16 mouse cellular contexts compared by ENCODE assay signal in genomic region chr4:136892371-136892770, GRCm38 (mm10). TPM values are rescaled to one million over a fixed set of nuclear protein-coding genes. Genes with fewer than 3 reads are reported as not detected.
DNase-seq lines count a peak whose midpoint lies in the region; ATAC-seq and TF ChIP-seq lines count a peak whose summit lies in the region.
"Had no signal": no experiment of that assay in that cellular context is flagged by ENCODE, and none has a peak within 500 bp of the region (broad histone marks: within the 10 kb centered on the region; RNA-seq: fewer than 3 reads in every experiment).

No protein-coding gene starts in this region.

- TF ChIP-seq POLR2A in bone marrow macrophage, adult 2 months (IDR thresholded peaks at IDR 0.05; ENCODE audit: borderline replicate concordance, low read depth, low read length): no peak
- TF ChIP-seq POLR2A in cortical plate, adult 2 months (IDR thresholded peaks at IDR 0.05; ENCODE audit: extremely low read depth, insufficient read depth, low read length): no peak

- no peak for TF ChIP-seq CTCF in bone marrow macrophage, adult 2 months (IDR thresholded peaks at IDR 0.05; ENCODE audit: low read depth, low read length)
- TF ChIP-seq CTCF in cortical plate, adult 2 months (IDR thresholded peaks at IDR 0.05; ENCODE audit: extremely low read depth, insufficient read depth, low read length): no peak

- DNase-seq in hindbrain, embryonic 11.5 days (ENCODE audit: low spot score): no peak
- no peak for DNase-seq in liver, embryonic 13.5 days
- DNase-seq in liver: no peak
- no peak for DNase-seq in embryo, embryonic 11 days
- DNase-seq: cerebellum, adult 9-10 months; layer of hippocampus, postnatal 36 days; right cerebral cortex, adult 18-20 months had no signal

- H3K4me1 ChIP-seq in hindbrain, embryonic 12.5 days: peaks cover 11% of the 10 kb centered on the region
- no peaks in the 10 kb centered on the region for H3K4me1 ChIP-seq in hindbrain, embryonic 11.5 days (replicated peaks; ENCODE audit: control insufficient read depth, insufficient read depth, low read length)
- no peaks in the 10 kb centered on the region for H3K4me1 ChIP-seq in liver, embryonic 13.5 days (replicated peaks)
- peaks cover 69% of the 10 kb centered on the region for H3K4me1 ChIP-seq in bone marrow macrophage, adult 2 months (ENCODE audit: control insufficient read depth, insufficient read depth, low read length)
- no peaks in the 10 kb centered on the region for H3K4me1 ChIP-seq in cortical plate, adult 2 months (ENCODE audit: control insufficient read depth, insufficient read depth, low read length)

- no peak overlapping the region for H3K4me3 ChIP-seq in hindbrain, embryonic 12.5 days
- H3K4me3 ChIP-seq in hindbrain, embryonic 11.5 days (ENCODE audit: low read depth, low read length): no peak overlapping the region
- no peak overlapping the region for H3K4me3 ChIP-seq in liver, embryonic 13.5 days (replicated peaks)
- H3K4me3 ChIP-seq in bone marrow macrophage, adult 2 months (ENCODE audit: insufficient read depth, low read length): peak overlapping the region; percentile 72
- H3K4me3 ChIP-seq in cortical plate, adult 2 months (ENCODE audit: insufficient read depth, low read length): peak overlapping the region; percentile 9; the same call in 1 of the 2 replicates
- H3K4me3 ChIP-seq: embryonic facial prominence, embryonic 15.5 days; limb, embryonic 15.5 days; midbrain, embryonic 13.5 days; neural tube, embryonic 13.5 days had no signal

- peak overlapping the region; percentile 9; the same call in 1 of the 2 replicates for H3K9ac ChIP-seq in hindbrain, embryonic 12.5 days
- no peak overlapping the region for H3K9ac ChIP-seq in hindbrain, embryonic 11.5 days (ENCODE audit: low read depth, low read length)
- H3K9ac ChIP-seq in liver, embryonic 13.5 days: 0 out of 2 replicates have a peak overlapping the region, but pooled peaks have one; percentile 6
- H3K9ac ChIP-seq: embryonic facial prominence, embryonic 15.5 days; limb, embryonic 15.5 days; midbrain, embryonic 13.5 days; neural tube, embryonic 13.5 days had no signal

- H3K4me2 ChIP-seq in hindbrain, embryonic 12.5 days (replicated peaks): no peak overlapping the region
- H3K4me2 ChIP-seq in hindbrain, embryonic 11.5 days (replicated peaks; ENCODE audit: low read depth, low read length): no peak overlapping the region
- no peak overlapping the region for H3K4me2 ChIP-seq in liver, embryonic 13.5 days
- H3K4me2 ChIP-seq: embryonic facial prominence, embryonic 15.5 days; limb, embryonic 15.5 days; midbrain, embryonic 13.5 days; neural tube, embryonic 13.5 days had no signal

- H3K27me3 ChIP-seq in hindbrain, embryonic 12.5 days: peaks cover 64% of the 10 kb centered on the region
- H3K27me3 ChIP-seq in hindbrain, embryonic 11.5 days (ENCODE audit: control insufficient read depth, insufficient read depth, low read length): peaks cover 23% of the 10 kb centered on the region
- H3K27me3 ChIP-seq in liver, embryonic 13.5 days: peaks cover 30% of the 10 kb centered on the region

- H3K36me3 ChIP-seq in hindbrain, embryonic 12.5 days: no peaks in the 10 kb centered on the region
- no peaks in the 10 kb centered on the region for H3K36me3 ChIP-seq in hindbrain, embryonic 11.5 days (ENCODE audit: control insufficient read depth, insufficient read depth, low read length)
- H3K36me3 ChIP-seq in liver, embryonic 13.5 days: no peaks in the 10 kb centered on the region
- H3K36me3 ChIP-seq: embryonic facial prominence, embryonic 15.5 days; limb, embryonic 15.5 days; midbrain, embryonic 13.5 days; neural tube, embryonic 13.5 days had no signal

- H3K9me3 ChIP-seq in hindbrain, embryonic 12.5 days (replicated peaks): no peaks in the 10 kb centered on the region
- H3K9me3 ChIP-seq in hindbrain, embryonic 11.5 days (ENCODE audit: control insufficient read depth, low read length): no peaks in the 10 kb centered on the region
- H3K9me3 ChIP-seq in liver, embryonic 13.5 days (replicated peaks): no peaks in the 10 kb centered on the region
- H3K9me3 ChIP-seq: embryonic facial prominence, embryonic 15.5 days; limb, embryonic 15.5 days; midbrain, embryonic 13.5 days; neural tube, embryonic 13.5 days had no signal

- H3K27ac ChIP-seq in hindbrain, embryonic 12.5 days: no peak overlapping the region
- no peak overlapping the region for H3K27ac ChIP-seq in hindbrain, embryonic 11.5 days (ENCODE audit: low read depth, low read length)
- no peak overlapping the region for H3K27ac ChIP-seq in liver, embryonic 13.5 days
- H3K27ac ChIP-seq in bone marrow macrophage, adult 2 months (ENCODE audit: insufficient read depth, low read depth, low read length): peak overlapping the region; percentile 91
- peak overlapping the region; percentile 12; the same call in 1 of the 2 replicates for H3K27ac ChIP-seq in cortical plate, adult 2 months (ENCODE audit: insufficient read depth, low read length)
- H3K27ac ChIP-seq: embryonic facial prominence, embryonic 15.5 days; kidney, postnatal 0 days; limb, embryonic 15.5 days; midbrain, embryonic 13.5 days; neural tube, embryonic 13.5 days had no signal

- WGBS in hindbrain, embryonic 12.5 days: 68% methylated on average over 7 of the region's 7 CpGs
- WGBS in hindbrain, embryonic 11.5 days: 65% methylated on average over 7 of the region's 7 CpGs
- 45% methylated on average over 7 of the region's 7 CpGs for WGBS in liver, embryonic 13.5 days (ENCODE audit: insufficient replicate concordance)

- ATAC-seq in hindbrain, embryonic 12.5 days (ENCODE audit: low FRiP score): no peak
- ATAC-seq in hindbrain, embryonic 11.5 days (ENCODE audit: low FRiP score): no peak
- ATAC-seq in liver, embryonic 13.5 days (ENCODE audit: low read depth): peak; percentile 23; the same call in 1 of the 2 replicates
- ATAC-seq: hindbrain, embryonic 16.5 days; midbrain, embryonic 13.5 days had no signal

RNA-seq across cellular contexts. Expression of gene C1qc, which starts 0.5 kb away (rescaled TPM):
- polyA plus RNA-seq in hindbrain, embryonic 12.5 days (2016; fragmentation: Nextera tagmentation; extraction: Ambion mirVana): 19.7 and 20.3 TPM in 2 replicates
- 17.7 and 19.2 TPM in 2 replicates for polyA plus RNA-seq in hindbrain, embryonic 11.5 days (2014; fragmentation: Nextera tagmentation; extraction: Ambion mirVana)
- polyA plus RNA-seq in liver, embryonic 13.5 days (2015; fragmentation: Nextera tagmentation; extraction: Ambion mirVana): 31.3 and 33.0 TPM in 2 replicates
- polyA plus RNA-seq in bone marrow macrophage, adult 2 months (2012; ENCODE audit: insufficient read depth, insufficient read length, missing spikeins): 2,483 and 2,716 TPM in 2 replicates
- polyA plus RNA-seq in cortical plate, adult 2 months (2012; rRNA removed): 86.9 and 92.7 TPM in 2 replicates

RNA-seq across cellular contexts. Expression of gene C1qa, which starts 6.2 kb away (rescaled TPM):
- polyA plus RNA-seq in hindbrain, embryonic 12.5 days (2016; fragmentation: Nextera tagmentation; extraction: Ambion mirVana): 14.6 and 17.8 TPM in 2 replicates
- polyA plus RNA-seq in hindbrain, embryonic 11.5 days (2014; fragmentation: Nextera tagmentation; extraction: Ambion mirVana): 14.3 and 15.2 TPM in 2 replicates
- 31.9 and 35.0 TPM in 2 replicates for polyA plus RNA-seq in liver, embryonic 13.5 days (2015; fragmentation: Nextera tagmentation; extraction: Ambion mirVana)
- 1,983 and 2,039 TPM in 2 replicates for polyA plus RNA-seq in bone marrow macrophage, adult 2 months (2012; ENCODE audit: insufficient read depth, insufficient read length, missing spikeins)
- polyA plus RNA-seq in cortical plate, adult 2 months (2012; rRNA removed): 91.1 and 96.5 TPM in 2 replicates

RNA-seq across cellular contexts. Expression of gene C1qb, which starts 6.4 kb away (rescaled TPM):
- 31.6 and 34.9 TPM in 2 replicates for polyA plus RNA-seq in hindbrain, embryonic 12.5 days (2016; fragmentation: Nextera tagmentation; extraction: Ambion mirVana)
- polyA plus RNA-seq in hindbrain, embryonic 11.5 days (2014; fragmentation: Nextera tagmentation; extraction: Ambion mirVana): 34.4 and 40.3 TPM in 2 replicates
- 67.4 and 70.9 TPM in 2 replicates for polyA plus RNA-seq in liver, embryonic 13.5 days (2015; fragmentation: Nextera tagmentation; extraction: Ambion mirVana)
- 3,592 and 3,777 TPM in 2 replicates for polyA plus RNA-seq in bone marrow macrophage, adult 2 months (2012; ENCODE audit: insufficient read depth, insufficient read length, missing spikeins)
- 127 and 132 TPM in 2 replicates for polyA plus RNA-seq in cortical plate, adult 2 months (2012; rRNA removed)

RNA-seq across cellular contexts. Expression of gene Ephb2, which starts 56.6 kb away (rescaled TPM):
- 25.4 and 30.8 TPM in 2 replicates for polyA plus RNA-seq in hindbrain, embryonic 12.5 days (2016; fragmentation: Nextera tagmentation; extraction: Ambion mirVana)
- polyA plus RNA-seq in hindbrain, embryonic 11.5 days (2014; fragmentation: Nextera tagmentation; extraction: Ambion mirVana): 18.5 and 20.1 TPM in 2 replicates
- 0.36 and 0.50 TPM in 2 replicates for polyA plus RNA-seq in liver, embryonic 13.5 days (2015; fragmentation: Nextera tagmentation; extraction: Ambion mirVana)
- polyA plus RNA-seq in bone marrow macrophage, adult 2 months (2012; ENCODE audit: insufficient read depth, insufficient read length, missing spikeins): not detected in 2 replicates
- polyA plus RNA-seq in cortical plate, adult 2 months (2012; rRNA removed): 17.1 TPM in 2 replicates

Comparison
In these comparisons a context has a peak if more than half of its experiments do, and no peak if none do; other contexts are left out.
1. H3K27ac ChIP-seq: peak in bone marrow macrophage, adult 2 months (single experiment) and cortical plate, adult 2 months (single experiment); none in hindbrain, embryonic 12.5 days (single experiment), hindbrain, embryonic 11.5 days (single experiment) and liver, embryonic 13.5 days (single experiment).
2. H3K4me3 ChIP-seq: peak in bone marrow macrophage, adult 2 months (single experiment) and cortical plate, adult 2 months (single experiment); none in hindbrain, embryonic 12.5 days (single experiment), hindbrain, embryonic 11.5 days (single experiment) and liver, embryonic 13.5 days (single experiment).
3. RNA of gene C1qc, which starts 0.5 kb away (polyA plus RNA-seq): 2,483 to 2,716 TPM in bone marrow macrophage, adult 2 months; 86.9 to 92.7 TPM in cortical plate, adult 2 months, 31.3 to 33.0 TPM in liver, embryonic 13.5 days, 19.7 to 20.3 TPM in hindbrain, embryonic 12.5 days and 17.7 to 19.2 TPM in hindbrain, embryonic 11.5 days; every median in the first group is over 10 times any median in the second.
4. RNA of gene C1qa, which starts 6.2 kb away (polyA plus RNA-seq): 1,983 to 2,039 TPM in bone marrow macrophage, adult 2 months; 91.1 to 96.5 TPM in cortical plate, adult 2 months, 31.9 to 35.0 TPM in liver, embryonic 13.5 days, 14.6 to 17.8 TPM in hindbrain, embryonic 12.5 days and 14.3 to 15.2 TPM in hindbrain, embryonic 11.5 days; every median in the first group is over 10 times any median in the second.
5. RNA of gene C1qb, which starts 6.4 kb away (polyA plus RNA-seq): 3,592 to 3,777 TPM in bone marrow macrophage, adult 2 months; 127 to 132 TPM in cortical plate, adult 2 months, 67.4 to 70.9 TPM in liver, embryonic 13.5 days, 34.4 to 40.3 TPM in hindbrain, embryonic 11.5 days and 31.6 to 34.9 TPM in hindbrain, embryonic 12.5 days; every median in the first group is over 10 times any median in the second.